Mouse (Mus musculus) adrenal gland, adult 2 months (tissue): ENCODE data around the gene Clpx. TPM values are rescaled to one million over a fixed set of nuclear protein-coding genes. Genes with fewer than 3 reads are reported as not detected.

Experiments
- DNase-seq: peaks from one replicate; pipeline ENCODE4 v3.0.0; 2021
- polyA plus RNA-seq: library from polyadenylated mRNA; depleted of rRNA; stranded (reverse); fragments of >200 nt; gene quantifications from 2 replicates; pipeline ENCODE4 v1.2.3, GENCODE M21; 2012; rRNA removed
- total RNA-seq, 2 experiments: library from RNA; stranded (reverse); gene quantifications; 2 replicates each; pipeline ENCODE4 v1.2.3; 2021

Clpx gene
- total and polyA plus RNA-seq, 3 experiments, result 20.2 to 75.6 (median 56.3) TPM

- DNase-seq, result peak; percentile 78
Measured at GRCm38 (mm10) chr9:65346476-65347111, 52.5 kb downstream of the Clpx start.

- no peak for DNase-seq
Measured at GRCm38 (mm10) chr9:65347112-65347850, 53.2 kb downstream of the Clpx start.

- no peak for DNase-seq
Measured at GRCm38 (mm10) chr9:65353251-65353650, 59.2 kb downstream of the Clpx start.

GRCm38 (mm10) chr9:65356561-65356960 is 62.5 kb downstream of the Clpx start:
- no peak for DNase-seq

DNA sequence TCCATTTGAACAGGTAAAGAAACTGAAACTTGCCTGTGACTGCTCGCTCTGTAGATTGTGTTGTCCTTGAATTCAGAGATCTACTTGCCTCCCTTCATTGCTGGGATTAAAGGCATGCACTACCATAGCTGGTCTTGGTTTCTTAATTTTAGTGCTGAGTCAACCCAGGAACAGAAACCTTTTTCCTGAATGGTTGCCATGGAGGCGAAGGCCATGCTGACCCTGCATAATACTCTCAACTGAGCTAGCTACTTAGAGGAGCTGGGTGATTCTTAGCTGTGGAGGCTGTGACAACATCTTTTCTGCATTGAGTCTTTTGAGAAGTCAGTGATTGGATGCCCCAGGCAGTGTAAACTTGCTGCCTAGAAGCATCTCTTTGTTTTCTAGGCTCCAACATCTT is 62.9 kb downstream of the Clpx start:
- peak; percentile 84 for DNase-seq

- DNase-seq, result no peak
Measured at GRCm38 (mm10) chr9:65358956-65359480, 65.0 kb downstream of the Clpx start.

- DNase-seq, result no peak
Measured at GRCm38 (mm10) chr9:65360641-65361448, 66.8 kb downstream of the Clpx start, which contains the start of gene Ubap1l. Gene Ubap1l, plus strand, starts transcription at chr9:65361041.

GRCm38 (mm10) chr9:65363684-65364083 is 69.6 kb downstream of the Clpx start:
- DNase-seq, result no peak

- DNase-seq, result no peak
Measured at GRCm38 (mm10) chr9:65365721-65366120, 71.7 kb downstream of the Clpx start.

DNA sequence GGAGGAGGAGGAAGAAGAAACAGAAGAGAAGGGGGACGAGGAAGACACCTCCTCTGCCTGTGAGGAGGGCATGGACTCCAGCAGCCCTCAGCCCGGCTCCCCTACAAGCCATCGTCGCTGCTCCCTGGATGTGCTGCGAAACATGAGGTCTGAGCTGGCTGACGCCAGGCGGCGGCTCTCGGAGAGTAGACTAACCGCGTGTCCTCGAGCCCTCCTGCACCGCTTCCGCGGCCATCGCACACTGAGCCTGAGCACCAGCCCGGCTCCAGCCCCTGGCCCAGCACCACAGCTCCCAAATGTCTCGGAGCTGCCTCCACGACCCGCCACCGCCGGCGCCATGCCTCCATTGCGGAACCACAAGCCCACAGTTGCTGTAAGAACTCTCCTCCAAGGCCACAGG is 77.7 kb downstream of the Clpx start:
- DNase-seq, result no peak

GRCm38 (mm10) chr9:65372449-65372848 is 78.4 kb downstream of the Clpx start:
- no peak for DNase-seq

- no peak for DNase-seq
Measured at GRCm38 (mm10) chr9:65374468-65375162, 80.6 kb downstream of the Clpx start.

DNA sequence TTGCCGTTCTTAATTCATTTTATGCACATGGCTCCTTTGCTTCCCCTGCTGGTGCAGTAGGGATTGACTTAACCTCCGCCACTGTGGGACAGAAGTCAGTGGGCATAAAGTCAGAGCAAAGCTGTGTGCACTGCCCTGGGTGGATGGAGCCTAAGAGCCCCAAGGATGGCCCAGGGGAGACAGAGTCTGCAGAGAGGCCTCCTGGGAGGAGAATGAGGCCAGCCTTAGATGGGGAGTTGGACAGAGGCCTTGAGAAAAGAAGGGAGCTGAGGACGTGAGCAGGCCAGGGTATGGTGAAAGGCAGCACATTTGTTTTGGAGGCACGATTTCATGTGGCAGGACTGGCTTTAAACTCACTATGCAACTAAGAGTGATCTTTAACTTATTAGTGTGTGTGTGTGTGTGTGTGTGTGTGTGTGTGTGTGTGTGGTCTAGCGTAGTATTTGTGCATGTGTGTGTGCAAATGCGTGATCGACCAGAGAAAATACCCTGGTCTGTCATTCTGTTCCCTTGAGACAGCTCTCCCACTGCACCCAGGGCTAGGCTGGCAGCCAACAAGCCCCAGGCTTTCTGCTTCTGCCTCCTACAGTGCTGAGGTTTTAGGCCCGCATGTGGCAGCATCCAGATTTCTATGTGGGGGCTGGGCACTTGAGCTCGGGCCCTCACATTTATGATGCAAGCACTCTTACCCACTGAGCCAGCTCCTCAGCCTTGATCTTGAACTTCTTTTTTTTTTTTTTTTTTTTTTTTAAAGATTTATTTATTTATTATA is 81.3 kb downstream of the Clpx start:
- DNase-seq, result peak; percentile 35

Other genes starting within 250 kb of the Clpx start
- gene Igdcc4, start 192.8 kb upstream of the Clpx start, total RNA-seq, result 10 to 100 TPM; 22.5 to 33.7 TPM
- gene Igdcc4, start 192.8 kb upstream of the Clpx start, polyA plus RNA-seq, result 37.5 and 38.9 TPM in 2 replicates
- 1 to 10 TPM; 1.1 to 1.4 TPM for gene Igdcc3, start 153.1 kb upstream of the Clpx start, total RNA-seq
- gene Igdcc3, start 153.1 kb upstream of the Clpx start, polyA plus RNA-seq, result 2.6 and 4.8 TPM in 2 replicates
- gene Parp16, start 98.9 kb upstream of the Clpx start, total RNA-seq, result 10 to 100 TPM; 13.5 to 22.3 TPM
- gene Parp16, start 98.9 kb upstream of the Clpx start, polyA plus RNA-seq, result 41.9 and 49.8 TPM in 2 replicates
- gene Cilp, start 29.1 kb upstream of the Clpx start, total RNA-seq, result 1 to 10 TPM; 4.6 to 8.5 TPM
- gene Cilp, start 29.1 kb upstream of the Clpx start, polyA plus RNA-seq, result 2.3 and 3.7 TPM in 2 replicates
- 10 to 100 TPM; 14.2 to 16.8 TPM for gene Pdcd7, start 51.8 kb downstream of the Clpx start, total RNA-seq
- 22.7 and 31.9 TPM in 2 replicates for gene Pdcd7, start 51.8 kb downstream of the Clpx start, polyA plus RNA-seq
- gene Ubap1l, start 66.8 kb downstream of the Clpx start, total RNA-seq, result under 1 TPM; 0.45 to 0.84 TPM
- 0.73 and 1.3 TPM in 2 replicates for gene Ubap1l, start 66.8 kb downstream of the Clpx start, polyA plus RNA-seq
- under 1 TPM in 1 of 2 experiments, not detected in 1; 0.97 TPM for gene Kbtbd13, start 97.4 kb downstream of the Clpx start, total RNA-seq
- gene Kbtbd13, start 97.4 kb downstream of the Clpx start, polyA plus RNA-seq, result 0.44 and 0.77 TPM in 2 replicates
- gene Rasl12, start 104.2 kb downstream of the Clpx start, total RNA-seq, result 10 to 100 TPM in 1 of 2 experiments, 1 to 10 TPM in 1; 7.5 to 20.4 TPM
- 19.2 and 23.2 TPM in 2 replicates for gene Rasl12, start 104.2 kb downstream of the Clpx start, polyA plus RNA-seq
- under 1 TPM in 1 of 2 experiments, not detected in 1; 0.43 TPM for gene Slc51b, start 128.7 kb downstream of the Clpx start, total RNA-seq
- not detected in 2 replicates for gene Slc51b, start 128.7 kb downstream of the Clpx start, polyA plus RNA-seq
- gene Mtfmt, start 141.5 kb downstream of the Clpx start, total RNA-seq, result 10 to 100 TPM; 11.0 to 16.6 TPM
- gene Mtfmt, start 141.5 kb downstream of the Clpx start, polyA plus RNA-seq, result 6.5 and 7.0 TPM in 2 replicates
- 10 to 100 TPM; 47.7 to 73.6 TPM for gene Spg21, start 166.7 kb downstream of the Clpx start, total RNA-seq
- 16.2 and 22.4 TPM in 2 replicates for gene Spg21, start 166.7 kb downstream of the Clpx start, polyA plus RNA-seq
- gene Ankdd1a, start 225.9 kb downstream of the Clpx start, total RNA-seq, result 1 to 10 TPM in 1 of 2 experiments, under 1 TPM in 1; 0.32 to 3.3 TPM
- gene Ankdd1a, start 225.9 kb downstream of the Clpx start, polyA plus RNA-seq, result 0.45 and 0.98 TPM in 2 replicates